In genomic region chr1:24259419-24259818, GRCm38 (mm10) we compare ENCODE assay signal across 16 mouse cellular contexts.
"Had no signal": no experiment of that assay in that cellular context is flagged by ENCODE, and none has a peak within 500 bp of the region (broad histone marks: within the 10 kb centered on the region; RNA-seq: fewer than 3 reads in every experiment).

No protein-coding gene starts in this region.

- H3K27me3 ChIP-seq: neural tube, embryonic 12.5 days; neural tube, embryonic 13.5 days; stomach, embryonic 15.5 days had no signal

- H3K4me3 ChIP-seq: neural tube, embryonic 12.5 days; neural tube, embryonic 13.5 days; stomach, embryonic 15.5 days had no signal

- H3K9me3 ChIP-seq: neural tube, embryonic 12.5 days; neural tube, embryonic 13.5 days; stomach, embryonic 15.5 days had no signal

- H3K9ac ChIP-seq: neural tube, embryonic 12.5 days; neural tube, embryonic 13.5 days; stomach, embryonic 15.5 days had no signal

- DNase-seq: retina, postnatal 1 day; right cerebral cortex, adult 18-20 months; right cerebral cortex, postnatal 14 days; right cerebral cortex, postnatal 25 days; right cerebral cortex, postnatal 4 days; spleen, adult 18-20 months; thymus, adult 18-20 months; thymus, adult 2 months; thymus, postnatal 14 days; thymus, postnatal 25 days; thymus, postnatal 36 days; thymus, postnatal 4 days had no signal

- H3K36me3 ChIP-seq: neural tube, embryonic 12.5 days; neural tube, embryonic 13.5 days; stomach, embryonic 15.5 days had no signal

- H3K27ac ChIP-seq: neural tube, embryonic 12.5 days; neural tube, embryonic 13.5 days; stomach, embryonic 15.5 days; stomach, postnatal 0 days had no signal

- H3K4me1 ChIP-seq: neural tube, embryonic 12.5 days; neural tube, embryonic 13.5 days; stomach, embryonic 15.5 days had no signal

- H3K4me2 ChIP-seq: neural tube, embryonic 12.5 days; neural tube, embryonic 13.5 days; stomach, embryonic 15.5 days had no signal
